Mouse (Mus musculus): ENCODE results near the gene Olfr560. TPM values are rescaled to one million over a fixed set of nuclear protein-coding genes. Genes with fewer than 3 reads are reported as not detected.

Olfr560 gene
- not detected for total RNA-seq (2023)

GRCm38 (mm10) chr7:102759266-102759665 is at the start of gene Olfr560, which contains the start of gene Olfr78:
Gene Olfr560, minus strand, starts transcription at chr7:102759366.
Gene Olfr78, minus strand, starts transcription at chr7:102759471.

GRCm38 (mm10) chr7:102803180-102803579 is 44.0 kb upstream of the Olfr560 start, which contains the start of gene Olfr564:
Gene Olfr564, plus strand, starts transcription at chr7:102803480.

GRCm38 (mm10) chr7:102770921-102771320 is 11.8 kb upstream of the Olfr560 start, which contains the start of gene Olfr561:
Gene Olfr561, plus strand, starts transcription at chr7:102771221.

GRCm38 (mm10) chr7:102727391-102727790 is 31.8 kb downstream of the Olfr560 start, which contains the start of gene Olfr559:
Gene Olfr559, minus strand, starts transcription at chr7:102727491.

GRCm38 (mm10) chr7:102718970-102719369 is 40.2 kb downstream of the Olfr560 start, which contains the start of gene Olfr33:
Gene Olfr33, minus strand, starts transcription at chr7:102719070.

GRCm38 (mm10) chr7:102701915-102702314 is 57.3 kb downstream of the Olfr560 start, which contains the start of gene Olfr558:
Gene Olfr558, plus strand, starts transcription at chr7:102702215.

Other genes with a start within 250 kb of the Olfr560 start
- gene Olfr547, start 224.6 kb downstream of the Olfr560 start, total RNA-seq (2023) = not detected
- gene Olfr548-ps1, start 218.5 kb downstream of the Olfr560 start, total RNA-seq (2023) = not detected
- gene Olfr549, start 209.5 kb downstream of the Olfr560 start, total RNA-seq (2023) = not detected
- 49.0 TPM for gene Trim21, start 193.9 kb downstream of the Olfr560 start, total RNA-seq (2023)
- gene Olfr550, start 187.9 kb downstream of the Olfr560 start, total RNA-seq (2023) = not detected
- not detected for gene Olfr551, start 167.5 kb downstream of the Olfr560 start, total RNA-seq (2023)
- gene Olfr552, start 161.6 kb downstream of the Olfr560 start, total RNA-seq (2023) = not detected
- not detected for gene Olfr553, start 141.1 kb downstream of the Olfr560 start, total RNA-seq (2023)
- not detected for gene Olfr554, start 120.9 kb downstream of the Olfr560 start, total RNA-seq (2023)
- not detected for gene Olfr555, start 100.5 kb downstream of the Olfr560 start, total RNA-seq (2023)
- gene Olfr556, start 94.5 kb downstream of the Olfr560 start, total RNA-seq (2023) = not detected
- 11.6 TPM for gene Trim68, start 72.0 kb downstream of the Olfr560 start, total RNA-seq (2023)
- not detected for gene Olfr557, start 63.5 kb downstream of the Olfr560 start, total RNA-seq (2023)
- not detected for gene Olfr558, start 57.2 kb downstream of the Olfr560 start, total RNA-seq (2023)
- not detected for gene Olfr33, start 40.3 kb downstream of the Olfr560 start, total RNA-seq (2023)
- gene Olfr559, start 31.9 kb downstream of the Olfr560 start, total RNA-seq (2023) = not detected
- not detected for gene Olfr78, start 105 bp upstream of the Olfr560 start, total RNA-seq (2023)
- not detected for gene Olfr561, start 11.9 kb upstream of the Olfr560 start, total RNA-seq (2023)
- gene Olfr564, start 44.1 kb upstream of the Olfr560 start, total RNA-seq (2023) = not detected
- gene Olfr566, start 99.4 kb upstream of the Olfr560 start, total RNA-seq (2023) = not detected
- gene Olfr568, start 117.8 kb upstream of the Olfr560 start, total RNA-seq (2023) = not detected
- not detected for gene Olfr569, start 131.5 kb upstream of the Olfr560 start, total RNA-seq (2023)
- gene Olfr570, start 135.2 kb upstream of the Olfr560 start, total RNA-seq (2023) = not detected
- gene Olfr571, start 158.2 kb upstream of the Olfr560 start, total RNA-seq (2023) = not detected
- gene Olfr572, start 165.0 kb upstream of the Olfr560 start, total RNA-seq (2023) = not detected
- gene Olfr573-ps1, start 183.2 kb upstream of the Olfr560 start, total RNA-seq (2023) = not detected
- not detected for gene Olfr574, start 189.1 kb upstream of the Olfr560 start, total RNA-seq (2023)
- gene Olfr575, start 199.4 kb upstream of the Olfr560 start, total RNA-seq (2023) = not detected
- gene Olfr576, start 203.3 kb upstream of the Olfr560 start, total RNA-seq (2023) = not detected
- not detected for gene Olfr577, start 216.6 kb upstream of the Olfr560 start, total RNA-seq (2023)
- not detected for gene Olfr578, start 230.0 kb upstream of the Olfr560 start, total RNA-seq (2023)

All from CD4-positive naive resting alpha-beta T cell, adult 57 days (primary cell).